Mouse (Mus musculus): ENCODE data around the gene Eif2a.

DNA sequence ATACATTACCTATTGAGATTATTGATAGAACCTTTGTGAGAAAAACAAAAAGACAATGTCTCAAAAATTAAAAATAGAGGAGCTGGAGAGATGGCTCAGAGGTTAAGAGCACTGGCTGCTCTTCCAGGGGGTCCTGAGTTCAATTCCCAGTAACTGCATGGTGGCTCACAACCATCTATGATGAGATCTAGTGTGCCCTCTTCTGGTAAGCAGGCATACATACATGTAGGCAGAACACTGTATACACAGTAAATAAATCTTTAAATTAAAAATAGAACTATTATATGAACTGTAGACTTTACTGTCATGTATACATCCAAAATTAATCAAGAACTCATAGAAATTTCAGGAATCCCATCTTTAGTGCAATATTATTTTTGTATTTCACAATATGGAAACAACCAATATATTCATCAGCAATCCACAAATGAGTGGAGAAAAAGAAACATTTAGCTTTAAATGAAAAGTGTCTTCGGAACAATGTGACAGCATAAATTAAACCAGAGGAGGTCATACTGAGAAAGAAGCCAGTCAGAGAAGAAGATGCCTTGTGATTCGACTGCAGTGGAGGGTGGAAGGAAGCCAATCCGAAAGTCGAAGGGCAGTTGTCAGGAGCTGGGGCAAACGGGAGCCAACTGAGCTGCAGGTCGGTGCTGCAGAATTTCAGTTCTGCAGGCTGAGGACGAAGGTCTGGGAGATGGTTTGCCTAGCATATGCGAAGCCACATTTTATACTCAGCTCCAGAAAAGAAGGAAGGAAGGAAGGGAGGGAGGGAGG is 37.4 kb upstream of the Eif2a start:
- TF ChIP-seq CTCF (IDR thresholded peaks at IDR 0.05; ENCODE audit: low read depth, low read length) (no peak), EP300 (IDR thresholded peaks at IDR 0.05; ENCODE audit: insufficient read depth, low read depth, low read length) (no peak), POLR2A (IDR thresholded peaks at IDR 0.05; ENCODE audit: insufficient read depth, low read length) (no peak)
